Mouse (Mus musculus) liver, embryonic 14.5 days (tissue): ENCODE data around the gene Mfn1.

Source experiments
- CTCF ChIP-seq: IDR thresholded peaks from 2 replicates; pipeline ENCODE4 v1.5.1; 2016; ENCODE audit warnings: antibody characterized with exemption, low read depth, control low read depth
- EP300 ChIP-seq: IDR thresholded peaks from 2 replicates; pipeline ENCODE4 v1.6.1; 2016; ENCODE audit warnings: antibody characterized with exemption, low read depth

- TF ChIP-seq CTCF: no peak
- TF ChIP-seq EP300: no peak
Observed at GRCm38 (mm10) chr3:32537556-32537955, 8.3 kb downstream of the Mfn1 start.
